Mouse (Mus musculus): ENCODE measurements around the gene Tango6. TPM values are rescaled to one million over a fixed set of nuclear protein-coding genes. Genes with fewer than 3 reads are reported as not detected.

Tango6 gene
- polyA plus RNA-seq (2012) = 2.2 and 2.6 TPM in 2 replicates

DNA sequence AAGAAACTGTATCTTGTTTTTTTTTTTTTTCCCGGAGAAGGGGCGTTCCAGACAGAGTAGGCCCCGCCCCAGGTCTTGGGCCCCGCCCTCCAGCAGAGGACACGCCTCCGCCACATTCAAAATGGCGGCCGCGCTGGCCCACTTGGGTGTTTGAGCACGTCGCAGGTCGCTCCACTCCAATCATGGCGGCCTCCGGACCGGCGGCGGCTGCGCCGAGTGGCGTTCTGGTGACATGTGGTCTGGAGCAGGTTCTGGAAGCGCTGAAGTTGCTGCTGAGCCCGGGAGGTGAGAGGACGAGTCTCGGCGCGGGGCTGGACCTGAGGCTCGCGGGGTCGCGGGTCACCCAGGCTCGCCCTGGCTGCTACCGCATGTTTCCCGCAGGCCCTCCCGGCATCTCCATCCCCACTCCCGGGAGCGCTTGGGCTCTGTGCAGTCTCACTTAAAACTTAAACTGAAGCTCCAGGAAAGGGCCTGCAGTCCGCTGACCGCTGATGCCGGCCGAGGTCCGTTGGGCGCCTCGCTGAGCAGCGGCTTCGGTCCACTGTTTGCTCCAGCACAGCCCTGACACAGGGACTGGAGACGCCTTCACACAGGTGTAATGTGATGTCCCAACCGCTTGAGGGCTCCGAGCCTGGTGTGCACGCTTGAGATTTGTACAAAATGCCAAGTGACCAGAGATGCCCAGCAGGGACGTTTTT is at the start of gene Tango6:
Tango6 (plus strand) TSS at position 98 of the 698 bp plus-strand sequence.
- TF ChIP-seq GATA1 (IDR thresholded peaks at IDR 0.05; ENCODE audit: low read length) = no peak

DNA sequence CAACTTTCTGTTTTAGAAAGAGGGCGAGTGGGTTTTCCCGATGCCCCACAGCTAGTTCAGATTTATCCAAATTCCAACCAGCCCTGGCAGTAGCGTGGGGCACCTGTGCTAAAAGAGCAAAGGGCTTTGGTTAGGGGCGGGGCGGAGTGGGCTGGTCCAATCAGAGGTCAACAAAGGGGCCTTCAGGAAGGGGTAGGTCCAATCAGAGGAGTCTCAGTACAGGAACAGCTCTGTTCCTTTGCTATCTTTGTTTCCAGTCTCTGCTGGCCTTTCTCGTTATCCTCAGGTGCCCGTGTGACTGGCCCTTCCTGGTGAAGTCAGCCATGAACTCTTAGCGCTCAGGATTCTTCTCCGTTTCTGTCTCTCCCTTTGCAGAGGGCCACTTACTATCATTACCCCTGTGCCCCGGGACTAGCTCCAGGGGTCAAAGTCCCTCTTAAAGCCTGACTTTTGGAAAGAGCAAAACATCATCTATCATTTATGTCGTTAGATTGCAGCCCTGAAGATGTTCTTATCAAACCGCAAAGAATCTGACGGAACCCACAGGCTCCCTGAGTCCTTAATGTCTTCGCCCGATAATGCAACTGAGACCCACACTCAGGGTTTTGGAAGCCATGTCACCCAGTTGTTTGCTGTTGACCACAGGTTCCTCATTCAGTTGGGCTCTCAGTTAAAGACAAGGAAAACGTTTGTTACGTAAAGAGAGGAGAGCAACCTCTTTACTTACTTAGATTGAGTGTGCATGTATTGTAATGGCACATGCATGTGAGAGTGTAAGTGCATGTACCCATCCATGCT is 49.3 kb upstream of the Tango6 start:
- TF ChIP-seq GATA1 (IDR thresholded peaks at IDR 0.05; ENCODE audit: low read length) = no peak

DNA sequence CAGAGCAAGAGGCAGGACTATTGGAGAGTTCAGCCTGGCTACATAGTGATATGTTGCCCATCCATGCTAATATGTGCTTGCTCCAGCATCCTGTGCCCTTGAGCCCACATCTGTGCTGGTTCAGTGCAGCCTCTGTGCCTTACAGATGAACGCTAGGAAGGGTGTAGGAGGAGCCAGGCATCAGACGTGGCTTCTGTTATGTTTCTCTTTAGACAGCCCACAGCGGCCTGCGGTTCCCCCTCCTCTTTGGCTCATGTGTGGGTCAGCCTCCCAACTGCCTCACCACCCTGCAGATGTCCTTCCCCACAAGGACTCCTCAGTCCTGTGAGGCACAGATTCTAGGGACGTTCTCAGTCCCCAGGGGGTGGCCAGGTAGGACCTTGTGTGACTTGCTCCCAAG is 47.6 kb upstream of the Tango6 start:
- no peak for TF ChIP-seq GATA1 (IDR thresholded peaks at IDR 0.05; ENCODE audit: low read length)

DNA sequence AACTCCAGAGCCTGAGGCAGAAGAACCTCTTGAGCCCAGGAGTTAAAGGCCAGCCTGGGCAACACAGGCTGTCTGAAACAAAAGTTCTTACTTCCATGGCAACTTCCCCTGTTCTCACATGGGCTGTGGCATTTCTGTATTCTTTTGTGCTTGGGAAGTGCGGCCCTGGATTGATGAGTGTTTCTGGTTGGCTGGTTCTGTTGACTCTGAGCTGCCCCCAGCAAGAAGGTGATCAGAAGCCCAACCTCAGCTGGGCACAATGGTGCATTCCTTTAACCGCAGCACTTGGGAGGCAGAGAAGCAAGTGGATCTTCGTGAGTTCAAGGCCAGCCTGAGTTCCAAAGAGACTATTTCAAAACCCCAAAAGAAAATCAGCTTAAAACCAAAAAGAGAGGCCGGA is 45.4 kb upstream of the Tango6 start:
- TF ChIP-seq GATA1 (IDR thresholded peaks at IDR 0.05; ENCODE audit: low read length) = no peak

DNA sequence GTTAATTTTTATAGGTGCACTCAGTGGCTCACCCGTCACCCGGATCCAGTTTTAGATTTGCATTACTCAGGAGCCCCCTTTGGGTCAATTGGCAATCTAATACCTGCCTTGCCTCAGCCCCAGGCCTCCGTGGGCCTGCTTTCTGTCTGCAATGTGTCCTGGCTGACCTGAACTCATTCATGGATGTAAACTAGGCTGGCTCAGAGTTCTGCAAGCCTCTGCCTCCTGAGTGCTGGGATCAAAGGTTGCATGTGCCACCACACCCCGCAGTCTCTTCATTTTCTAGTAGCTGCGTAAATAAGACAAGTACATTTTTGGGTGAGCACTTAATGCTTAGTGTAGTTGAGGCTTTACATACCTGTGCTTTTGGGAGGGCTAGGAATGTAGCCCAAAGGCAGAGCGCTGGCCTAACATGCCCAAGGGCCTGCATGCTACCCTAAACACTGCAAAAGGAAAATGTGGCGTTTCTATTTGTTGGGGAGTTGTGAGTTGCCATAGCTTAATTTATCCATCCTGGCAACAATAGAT is 44.0 kb upstream of the Tango6 start:
- no peak for TF ChIP-seq GATA1 (IDR thresholded peaks at IDR 0.05; ENCODE audit: low read length)

DNA sequence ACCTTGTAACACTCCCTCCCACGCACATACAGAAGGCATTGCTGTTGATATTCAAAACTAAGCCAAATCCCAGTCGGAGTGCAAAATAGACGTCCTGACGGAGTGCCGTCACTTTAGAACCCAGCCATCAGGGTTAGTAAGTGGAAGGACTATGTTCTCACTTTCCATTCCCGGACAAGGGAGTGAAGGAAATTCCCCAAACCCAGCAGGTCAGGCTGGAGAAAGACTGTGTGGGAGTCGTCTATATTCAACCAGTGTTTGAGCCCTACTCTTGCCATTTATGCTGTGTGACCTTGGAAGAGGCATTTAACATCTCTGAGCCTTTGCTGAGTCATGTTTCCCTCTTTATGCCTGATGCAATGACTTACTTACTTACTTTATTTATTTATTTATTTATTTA is 42.7 kb upstream of the Tango6 start:
- TF ChIP-seq GATA1 (IDR thresholded peaks at IDR 0.05; ENCODE audit: low read length) = no peak

DNA sequence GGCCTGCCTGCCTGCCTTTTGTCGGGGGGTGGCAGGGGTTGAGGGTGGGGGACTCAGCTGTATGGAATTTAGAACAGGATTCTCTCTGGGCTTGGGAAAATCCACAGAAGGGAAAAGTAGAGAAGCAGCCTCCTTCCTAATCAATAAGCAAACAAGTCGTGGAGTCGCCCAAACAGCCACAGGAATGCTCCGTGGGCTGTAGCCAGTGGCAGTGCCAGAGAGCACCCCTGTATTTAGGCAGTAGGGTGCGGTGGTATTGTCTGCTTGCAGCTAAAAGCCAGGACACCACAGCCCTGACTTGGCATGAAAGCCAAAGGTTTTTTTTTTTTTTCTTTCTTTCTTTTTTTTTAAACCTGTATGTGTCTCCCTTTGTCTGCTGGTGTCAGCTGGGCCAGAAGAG is 41.9 kb upstream of the Tango6 start:
- no peak for TF ChIP-seq GATA1 (IDR thresholded peaks at IDR 0.05; ENCODE audit: low read length)

DNA sequence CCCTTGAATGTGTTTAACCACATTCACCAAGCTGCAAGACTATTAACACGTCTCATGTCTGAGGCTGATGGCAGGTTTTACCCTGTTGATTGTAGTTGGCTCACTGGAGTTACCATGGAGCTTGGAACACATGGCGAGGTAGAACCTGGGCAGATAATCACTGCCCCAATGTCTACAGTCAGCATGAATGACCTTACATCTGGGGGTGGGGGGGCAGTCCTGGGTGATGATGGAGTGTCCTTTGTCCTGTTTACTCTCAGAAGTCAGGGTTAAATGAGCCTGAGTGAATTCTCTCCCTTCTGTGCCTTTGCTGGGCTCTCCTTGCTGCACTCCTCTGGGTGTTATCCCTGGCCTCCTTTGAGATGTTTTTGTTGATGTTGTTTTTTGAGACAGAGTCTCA is 40.7 kb upstream of the Tango6 start:
- TF ChIP-seq GATA1 (IDR thresholded peaks at IDR 0.05; ENCODE audit: low read length) = no peak

DNA sequence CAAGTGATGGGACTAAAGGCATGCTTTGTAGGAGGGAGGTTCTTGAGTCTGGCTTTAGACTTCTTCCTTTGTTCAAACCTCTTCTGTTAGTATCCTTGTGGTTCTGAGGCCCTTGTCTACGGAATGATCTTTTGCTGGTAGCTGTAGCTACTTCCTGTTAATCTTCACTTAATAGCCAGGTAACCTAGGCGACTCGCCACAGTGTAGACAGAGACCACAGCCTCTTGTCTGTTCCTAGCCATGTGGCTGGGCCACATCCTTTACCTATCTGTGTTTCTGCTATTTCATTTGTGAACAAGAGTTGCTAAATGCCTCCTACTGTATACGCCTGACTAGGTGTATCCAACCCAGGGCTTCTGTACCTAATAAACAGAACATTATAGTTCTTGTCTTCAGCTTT is 39.8 kb upstream of the Tango6 start:
- no peak for TF ChIP-seq GATA1 (IDR thresholded peaks at IDR 0.05; ENCODE audit: low read length)

DNA sequence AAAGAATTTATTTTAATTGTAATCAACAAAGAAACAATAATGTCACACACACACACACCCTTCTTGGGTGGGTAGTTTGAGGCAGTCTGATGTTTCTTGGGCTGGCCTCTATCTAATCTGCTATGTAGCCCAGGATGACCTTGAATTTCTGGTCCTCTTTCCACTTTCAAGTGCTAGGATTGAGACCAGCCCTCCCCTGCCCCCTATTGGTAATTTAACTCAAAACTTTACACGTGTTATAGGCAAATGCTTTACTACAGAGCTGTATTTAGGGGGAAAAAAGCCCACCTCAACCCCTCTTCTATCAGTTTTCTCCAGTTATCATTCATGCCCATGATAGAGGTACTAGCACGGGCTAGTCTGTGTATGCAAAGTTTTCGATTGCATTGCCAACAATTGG is 37.9 kb upstream of the Tango6 start:
- TF ChIP-seq GATA1 (IDR thresholded peaks at IDR 0.05; ENCODE audit: low read length) = no peak

DNA sequence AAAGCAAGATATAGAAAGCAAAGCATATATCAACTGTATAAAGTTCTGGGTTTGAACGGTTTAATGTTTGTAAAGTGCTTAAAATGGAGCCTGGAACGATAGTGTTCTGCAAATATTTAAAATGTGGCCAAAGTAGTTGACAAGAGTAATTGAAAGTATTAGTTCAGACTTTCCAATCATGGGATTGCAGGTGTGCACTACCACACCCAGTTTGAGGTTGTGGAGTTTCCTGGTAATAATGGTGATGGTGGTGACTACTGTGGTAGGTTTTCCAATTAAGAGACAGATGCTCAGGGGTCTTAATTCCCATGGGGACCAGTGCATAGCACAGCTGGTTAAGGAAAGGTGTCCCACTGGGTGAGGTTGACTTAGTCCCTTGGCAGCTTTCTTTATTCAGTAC is 36.7 kb upstream of the Tango6 start:
- TF ChIP-seq GATA1 (IDR thresholded peaks at IDR 0.05; ENCODE audit: low read length) = no peak

DNA sequence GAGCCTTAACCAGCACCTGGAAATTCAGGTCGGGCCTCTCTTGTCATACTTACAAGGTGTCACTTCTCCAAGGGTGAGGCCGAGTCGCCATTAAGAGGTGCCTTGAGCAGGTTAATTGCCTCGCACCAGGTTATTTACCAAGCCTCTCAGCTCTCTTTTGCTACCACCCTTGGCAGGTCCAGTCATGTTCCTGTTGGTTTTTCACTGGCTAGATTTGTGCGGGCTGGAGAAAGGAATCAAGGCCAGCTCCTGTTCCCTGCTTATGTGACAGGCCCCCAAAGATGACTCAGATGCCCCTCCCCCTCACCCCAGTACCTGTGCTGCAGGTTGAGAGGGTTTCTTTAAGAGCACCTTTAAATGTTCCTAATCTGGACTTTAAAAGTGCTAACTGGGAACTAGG is 36.1 kb upstream of the Tango6 start:
- TF ChIP-seq GATA1 (IDR thresholded peaks at IDR 0.05; ENCODE audit: low read length) = no peak

DNA sequence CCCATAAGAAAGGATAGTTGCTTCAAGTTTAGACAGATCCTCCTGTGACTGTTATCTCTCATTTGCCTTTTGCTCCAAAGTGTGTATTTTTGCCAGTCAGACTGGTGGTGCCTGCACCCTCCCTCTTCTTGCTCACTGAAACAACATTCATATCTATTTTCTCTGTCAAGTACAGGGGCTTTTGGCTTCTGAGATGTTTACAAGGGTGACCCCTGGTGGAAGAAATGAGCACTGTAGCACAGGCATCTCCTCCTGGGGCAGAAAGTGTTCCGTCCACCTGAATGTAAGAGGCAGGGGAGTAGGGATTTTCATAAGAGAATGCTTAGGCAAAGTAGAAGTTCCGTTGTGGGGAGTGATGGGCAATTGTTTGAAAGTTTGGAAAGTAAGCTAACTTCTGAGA is 35.5 kb upstream of the Tango6 start:
- TF ChIP-seq GATA1 (IDR thresholded peaks at IDR 0.05; ENCODE audit: low read length) = no peak

DNA sequence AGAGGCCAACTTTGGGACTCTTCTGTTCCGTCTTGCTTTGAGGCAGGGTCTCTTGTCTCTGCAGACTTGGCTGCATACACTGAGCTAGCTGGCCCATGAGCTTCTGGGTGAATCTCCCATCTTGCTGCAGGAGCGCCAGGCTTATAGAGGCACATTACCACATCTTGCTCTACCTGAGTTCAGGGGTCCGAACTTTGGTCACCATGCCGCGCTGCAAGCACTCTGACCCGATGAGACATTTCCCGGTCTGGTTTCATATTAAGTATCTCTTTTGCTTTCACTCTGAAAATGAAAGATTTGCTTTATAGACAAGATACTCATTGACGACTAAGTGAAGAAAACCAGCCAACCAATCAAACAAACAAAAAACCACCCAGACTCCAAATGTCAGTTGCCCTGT is 34.4 kb upstream of the Tango6 start:
- no peak for TF ChIP-seq GATA1 (IDR thresholded peaks at IDR 0.05; ENCODE audit: low read length)

DNA sequence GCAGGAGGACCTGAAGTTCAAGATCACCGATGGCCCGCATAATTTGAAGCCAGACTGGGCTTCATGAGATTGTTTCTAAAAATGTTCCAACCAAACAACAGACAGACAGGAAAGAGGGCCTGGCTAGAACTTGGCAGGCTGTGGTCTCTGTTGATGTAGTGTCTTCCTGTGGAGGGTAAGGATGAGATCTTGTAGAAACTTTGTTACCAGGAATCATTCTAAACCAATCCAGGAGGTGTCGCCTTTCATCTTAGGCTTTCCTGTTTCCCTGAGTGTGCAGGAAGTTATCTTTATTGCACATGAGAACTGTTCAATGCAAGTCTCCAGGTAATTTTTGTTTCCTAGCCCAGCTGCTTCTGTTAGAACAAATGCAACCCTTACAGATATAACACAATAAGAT is 30.9 kb upstream of the Tango6 start:
- TF ChIP-seq GATA1 (IDR thresholded peaks at IDR 0.05; ENCODE audit: low read length) = no peak

DNA sequence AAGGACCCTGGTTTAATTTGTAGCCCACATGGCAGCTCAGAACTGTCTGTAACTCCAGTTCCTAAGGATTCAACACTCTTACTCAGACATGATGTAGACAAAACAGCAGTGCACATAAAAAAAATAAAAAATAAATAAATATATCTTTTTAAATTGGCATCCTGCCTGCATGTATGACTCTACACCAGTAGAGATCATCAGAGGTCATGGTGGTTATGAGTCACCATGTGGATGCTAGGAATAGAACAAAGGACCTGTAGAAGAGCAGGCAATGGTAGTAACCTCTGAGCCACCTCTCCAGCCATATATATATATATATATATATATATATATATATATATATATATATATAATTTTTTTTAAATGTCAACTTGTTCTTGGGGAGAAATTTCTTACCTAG is 26.8 kb upstream of the Tango6 start:
- no peak for TF ChIP-seq GATA1 (IDR thresholded peaks at IDR 0.05; ENCODE audit: low read length)

DNA sequence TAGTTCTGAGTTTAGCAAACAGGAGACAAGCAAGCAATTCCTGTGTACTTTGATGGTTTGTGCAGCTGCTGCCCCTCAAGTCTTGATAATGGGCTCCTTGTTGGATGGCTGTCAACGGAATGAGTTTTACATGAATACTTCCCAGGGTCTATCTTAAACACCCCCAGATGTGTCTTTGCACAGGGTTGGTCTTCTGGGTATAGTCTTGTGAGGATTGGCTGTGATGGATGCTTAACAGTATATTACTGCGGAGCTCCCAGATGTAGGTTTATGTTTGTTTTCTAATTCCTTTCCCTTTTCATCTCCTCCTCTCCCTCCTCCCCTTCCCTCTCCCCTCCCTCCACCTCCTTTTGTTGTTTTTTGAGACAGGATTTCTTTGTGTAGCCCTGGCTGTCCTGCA is 10.1 kb upstream of the Tango6 start:
- no peak for TF ChIP-seq GATA1 (IDR thresholded peaks at IDR 0.05; ENCODE audit: low read length)
